Mouse (Mus musculus) B cell, adult 2 months (primary cell): ENCODE data around the gene Zscan22.
"Not testable (repeated sequence)": the region's sequence is repeated elsewhere in the genome, so short reads cannot be mapped to it uniquely, and the experiment has no call there.

ENCODE experiments used
- DNase-seq, 2 experiments: peaks; one replicate each; pipeline ENCODE4 v3.0.0; 2022

The Zscan22 gene

GRCm38 (mm10) chr7:12897655-12898410, at the start of gene Zscan22:
Zscan22 (plus strand) TSS chr7:12897815.
- peak; percentile 86 to 87 for DNase-seq

- peak; percentile 31 to 51 for DNase-seq
Measured at GRCm38 (mm10) chr7:12874301-12874700, 23.3 kb upstream of the Zscan22 start.

- no peak for DNase-seq
Measured at GRCm38 (mm10) chr7:12880036-12880435, 17.6 kb upstream of the Zscan22 start.

GRCm38 (mm10) chr7:12880497-12880896, 17.1 kb upstream of the Zscan22 start:
- DNase-seq: not testable (repeated sequence)

DNA sequence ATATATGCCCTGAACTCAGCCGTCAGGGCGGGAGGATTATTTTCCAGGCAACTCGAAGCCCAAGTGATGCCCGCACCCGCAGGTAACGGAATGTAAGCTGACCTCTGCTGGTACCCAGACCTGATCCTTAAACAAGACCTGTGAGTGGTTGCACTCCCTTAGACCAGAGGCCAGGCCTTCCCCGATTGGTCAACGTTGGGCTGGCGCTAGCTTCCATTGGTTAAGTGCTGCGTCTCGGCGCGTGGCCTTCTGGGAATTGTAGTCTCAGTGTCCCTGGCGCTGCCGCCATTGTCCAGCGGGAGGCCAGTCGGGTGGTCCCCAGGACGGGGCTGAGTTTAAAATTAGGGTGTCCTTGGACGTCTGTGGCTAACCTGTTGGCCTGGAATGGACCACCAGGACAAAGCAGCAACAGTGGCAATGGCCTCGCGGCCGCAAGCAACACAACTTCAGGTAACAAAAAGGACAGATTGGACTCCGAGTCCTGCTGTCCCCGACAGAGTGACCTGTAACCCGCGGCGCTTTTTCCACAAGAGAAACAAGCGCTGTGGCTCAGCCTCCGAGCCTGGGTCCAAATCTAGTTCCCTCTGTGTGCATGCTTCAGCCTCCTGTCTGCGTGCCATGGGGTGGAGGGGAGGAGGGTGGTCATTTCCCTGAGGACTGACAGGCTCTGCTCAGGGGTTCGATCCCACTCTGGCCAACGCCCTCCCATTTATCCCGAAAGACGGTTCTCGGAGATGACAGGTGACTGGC, 16.5 kb upstream of the Zscan22 start, which contains the start of gene Zfp128:
Gene Zfp128, plus strand, starts transcription at position 267 of the 750 bp plus-strand sequence.
- peak; percentile 88 to 90 for DNase-seq

GRCm38 (mm10) chr7:12886563-12887266, 10.9 kb upstream of the Zscan22 start:
- DNase-seq: no peak

GRCm38 (mm10) chr7:12887585-12887984, 10.0 kb upstream of the Zscan22 start:
- no peak for DNase-seq

- DNase-seq: no peak
Measured at GRCm38 (mm10) chr7:12890928-12891327, 6.7 kb upstream of the Zscan22 start.

- DNase-seq: no peak
Measured at GRCm38 (mm10) chr7:12891334-12891733, 6.3 kb upstream of the Zscan22 start.

- no peak for DNase-seq
Measured at GRCm38 (mm10) chr7:12901517-12901916, 3.9 kb downstream of the Zscan22 start.

- DNase-seq: peak in 1 of 2 experiments; percentile 13
Measured at GRCm38 (mm10) chr7:12903623-12904022, 6.0 kb downstream of the Zscan22 start.

DNA sequence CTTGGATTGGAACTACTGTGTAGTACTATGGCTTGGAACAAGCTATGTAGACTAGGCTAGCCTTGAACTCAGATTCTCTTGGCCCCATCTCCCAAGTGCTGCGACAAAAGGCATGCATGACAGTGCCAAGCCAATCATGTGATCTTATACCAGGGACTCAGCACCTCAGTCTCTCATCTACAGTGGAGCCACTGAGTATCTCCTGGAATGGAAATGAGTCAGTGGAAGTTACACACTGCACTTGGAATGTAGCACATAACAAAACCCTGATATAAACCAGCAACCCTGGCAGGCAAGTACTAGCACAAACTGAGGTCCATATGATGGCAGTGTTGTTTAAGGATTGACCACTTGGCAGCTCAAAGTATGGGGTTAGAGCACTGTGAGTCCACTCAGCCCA, 7.5 kb downstream of the Zscan22 start:
- DNase-seq: no peak

DNA sequence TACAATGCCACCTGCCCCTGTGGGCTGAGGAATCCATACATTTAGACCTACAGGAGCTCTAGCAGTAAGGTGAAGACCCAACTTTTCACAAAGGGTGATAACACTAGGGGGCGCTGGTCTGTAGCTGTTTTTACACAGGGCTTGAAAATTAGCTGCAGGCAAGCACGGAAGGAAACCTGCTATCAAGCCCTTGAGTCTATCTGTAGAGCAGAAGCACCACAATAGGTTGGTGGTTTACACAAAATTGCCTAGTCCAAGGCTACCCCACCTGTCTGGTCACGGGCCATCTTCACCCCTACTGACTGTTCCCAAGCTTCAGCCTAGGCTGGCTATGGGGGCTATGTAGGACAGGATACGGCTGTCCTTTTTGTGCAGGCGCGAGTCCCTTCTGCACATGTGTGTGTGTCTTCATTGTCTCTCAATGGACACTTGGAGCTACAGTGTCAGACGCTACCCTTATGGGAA, 11.9 kb downstream of the Zscan22 start:
- DNase-seq: peak; percentile 89 to 93

- DNase-seq: peak; percentile 34 to 37
Measured at GRCm38 (mm10) chr7:12910181-12910668, 12.6 kb downstream of the Zscan22 start.

- DNase-seq: peak; percentile 32 to 39
Measured at GRCm38 (mm10) chr7:12913556-12913955, 15.9 kb downstream of the Zscan22 start.

GRCm38 (mm10) chr7:12920495-12920894, 22.9 kb downstream of the Zscan22 start:
- DNase-seq: not testable (repeated sequence)

- no peak for DNase-seq
Measured at GRCm38 (mm10) chr7:12921318-12921704, 23.7 kb downstream of the Zscan22 start.

GRCm38 (mm10) chr7:12921705-12922465, 24.3 kb downstream of the Zscan22 start, which contains the start of gene Rps5:
Rps5 (plus strand) TSS chr7:12922290.
- DNase-seq: peak; percentile 94 to 96

GRCm38 (mm10) chr7:12922729-12923128, 25.1 kb downstream of the Zscan22 start:
- DNase-seq: no peak

DNA sequence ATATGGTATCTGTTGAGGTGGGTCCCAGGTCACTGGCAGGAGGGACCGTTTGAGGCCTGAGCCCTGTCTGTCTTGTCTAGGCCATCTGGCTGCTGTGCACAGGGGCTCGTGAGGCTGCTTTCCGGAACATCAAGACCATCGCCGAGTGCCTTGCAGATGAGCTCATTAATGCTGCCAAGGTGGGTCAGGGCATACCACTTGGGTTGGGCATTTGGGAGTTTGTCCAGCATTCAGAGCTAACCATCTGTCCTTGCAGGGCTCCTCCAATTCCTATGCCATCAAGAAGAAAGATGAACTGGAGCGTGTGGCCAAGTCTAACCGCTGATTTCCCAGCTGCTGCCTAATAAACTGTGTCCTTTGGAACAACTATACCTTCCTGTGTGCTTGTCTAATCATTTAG, 28.7 kb downstream of the Zscan22 start:
- no peak for DNase-seq

DNA sequence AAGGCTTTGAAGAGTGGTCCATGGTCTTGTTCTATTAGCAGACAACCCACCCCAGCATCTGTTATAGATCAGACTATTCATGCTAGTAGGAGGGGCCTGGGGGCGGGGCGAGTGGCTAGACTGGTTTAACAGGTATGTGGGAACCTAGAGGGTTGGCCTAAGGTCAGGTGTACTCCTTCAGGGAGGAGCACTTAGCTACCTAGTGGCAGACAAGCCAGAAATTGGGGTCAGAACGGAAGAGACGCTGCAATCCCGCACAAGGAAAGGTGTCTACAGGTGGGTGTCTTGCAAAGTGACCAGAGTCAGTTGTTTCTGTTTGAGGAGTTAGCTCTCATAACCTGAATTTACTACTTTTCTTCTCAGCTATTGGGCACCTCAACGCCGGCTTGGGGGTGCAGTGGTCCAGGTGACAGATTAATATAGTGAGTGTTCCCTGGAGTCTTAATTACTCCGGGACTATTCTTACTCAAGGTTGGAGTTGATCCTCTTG, 29.6 kb downstream of the Zscan22 start, which contains the start of gene Rnf225:
Gene Rnf225, plus strand, starts transcription at position 226 of the 490 bp plus-strand sequence.
- no peak for DNase-seq
